Mouse (Mus musculus) cerebellum, postnatal 36 days (tissue): ENCODE results near the gene Nedd8.

ENCODE experiments used
- DNase-seq, 2 experiments: peaks; one replicate each; pipeline ENCODE4 v3.0.0; 2021 to 2022; ENCODE audit warnings: mixed read lengths in 2 of 2

The Nedd8 gene

DNA sequence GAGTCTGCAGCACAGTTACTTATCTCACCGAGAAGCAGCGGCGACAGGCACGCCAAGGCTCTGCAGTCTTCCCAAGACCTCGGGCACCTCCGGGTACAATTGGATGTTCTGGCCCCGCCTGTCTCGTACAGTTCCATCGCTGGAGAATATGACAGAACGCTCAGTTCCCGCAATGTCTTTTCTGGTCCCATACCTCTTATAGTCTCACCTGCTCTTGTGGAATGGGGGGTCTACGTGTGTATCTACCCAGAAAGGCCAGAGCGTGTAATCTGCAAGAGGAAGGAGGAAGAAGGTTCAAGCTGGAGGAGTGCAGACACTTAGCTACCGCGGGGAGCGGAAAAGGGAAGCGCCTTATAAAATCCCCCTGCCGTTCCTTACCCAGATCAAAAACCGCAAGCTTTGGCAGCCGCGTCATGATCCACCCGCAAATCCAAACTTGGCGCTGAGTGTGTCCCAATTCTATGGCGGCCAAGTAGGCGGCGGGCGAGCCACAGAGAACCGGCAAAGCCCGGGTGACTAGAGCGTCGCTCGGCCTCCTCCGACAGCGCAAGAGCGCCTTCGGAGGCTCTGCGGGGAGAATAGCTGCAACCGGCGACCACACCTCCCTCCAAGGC, 11.9 kb downstream of the Nedd8 start, which contains the start of gene Mdp1:
Gene Mdp1 (minus strand): TSS at position 549 of the 614 bp plus-strand sequence.
- DNase-seq, result peak; percentile 79

DNA sequence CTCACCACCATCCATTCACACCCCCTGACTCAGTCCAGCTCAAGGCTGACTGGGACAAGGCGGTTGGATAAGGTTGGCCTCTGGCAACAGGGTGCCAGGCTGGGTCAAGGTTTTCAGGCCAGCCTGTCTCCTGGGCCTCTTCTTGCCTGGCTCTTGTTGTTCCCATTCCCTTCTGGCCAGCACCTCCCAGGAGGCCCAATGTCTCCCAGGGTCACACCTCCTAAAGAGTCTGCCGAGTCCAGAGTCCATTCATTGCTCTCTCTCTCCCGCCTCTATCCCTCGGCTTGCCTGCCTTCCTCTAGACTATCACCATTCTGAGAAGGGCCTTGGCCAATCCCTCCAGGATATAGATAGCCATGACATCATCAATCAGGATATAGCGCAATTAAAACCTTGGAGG, 13.9 kb downstream of the Nedd8 start:
- DNase-seq, result no peak

DNA sequence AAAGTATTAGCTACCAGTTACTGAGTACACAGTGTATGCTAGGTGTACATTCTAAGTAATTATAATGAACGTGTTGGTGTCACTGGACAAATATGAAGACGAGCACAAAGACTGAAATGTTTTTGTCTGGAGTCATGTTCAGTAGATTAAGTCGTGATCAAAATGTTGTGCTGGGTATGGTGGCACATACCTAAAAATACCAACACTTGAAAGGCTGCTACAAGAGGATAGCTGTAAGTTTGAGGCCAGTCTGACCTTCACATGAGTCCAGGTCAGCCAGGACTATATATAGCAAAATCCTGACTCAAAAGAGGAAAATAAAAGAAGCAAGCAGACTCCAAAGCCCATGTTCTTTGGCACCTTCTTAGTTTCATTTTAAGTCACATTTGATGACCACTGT, 15.0 kb downstream of the Nedd8 start:
- no peak for DNase-seq

DNA sequence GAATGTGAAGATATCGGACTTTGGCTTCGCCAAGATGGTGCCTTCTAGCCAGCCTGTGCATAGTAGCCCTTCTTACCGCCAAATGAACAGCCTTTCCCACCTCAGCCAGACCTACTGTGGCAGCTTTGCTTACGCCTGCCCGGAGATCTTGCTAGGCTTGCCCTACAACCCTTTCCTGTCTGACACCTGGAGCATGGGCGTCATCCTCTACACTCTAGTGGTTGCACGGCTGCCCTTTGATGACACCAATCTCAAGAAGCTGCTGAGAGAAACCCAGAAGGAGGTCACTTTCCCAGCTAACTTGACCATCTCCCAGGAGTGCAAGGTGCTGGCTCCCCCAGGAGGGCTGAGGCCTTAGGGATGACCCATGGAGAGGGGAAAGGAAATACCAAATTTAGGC, 20.4 kb downstream of the Nedd8 start:
- DNase-seq, result no peak

DNA sequence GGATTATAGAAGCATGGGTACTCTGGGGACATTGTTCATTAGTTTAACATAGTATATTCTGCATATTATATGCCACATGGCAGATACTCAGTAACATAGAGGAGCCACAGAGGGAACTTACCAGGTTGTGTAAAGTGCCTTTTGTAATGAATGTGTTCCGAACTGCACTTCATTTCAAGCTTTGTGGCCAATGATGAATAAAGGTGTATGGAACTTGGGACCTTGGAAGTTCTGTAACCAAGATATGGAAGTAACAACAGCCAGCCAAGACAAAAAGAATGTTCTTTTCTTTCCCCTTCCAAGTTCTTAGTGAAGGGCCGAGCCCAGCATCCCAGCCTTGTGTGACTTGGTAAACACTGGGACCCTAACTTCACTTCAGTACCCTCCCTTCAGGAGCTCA, 22.0 kb downstream of the Nedd8 start, which contains the start of gene Tssk4:
Gene Tssk4 (plus strand): TSS at position 301 of the 400 bp plus-strand sequence.
- no peak for DNase-seq

DNA sequence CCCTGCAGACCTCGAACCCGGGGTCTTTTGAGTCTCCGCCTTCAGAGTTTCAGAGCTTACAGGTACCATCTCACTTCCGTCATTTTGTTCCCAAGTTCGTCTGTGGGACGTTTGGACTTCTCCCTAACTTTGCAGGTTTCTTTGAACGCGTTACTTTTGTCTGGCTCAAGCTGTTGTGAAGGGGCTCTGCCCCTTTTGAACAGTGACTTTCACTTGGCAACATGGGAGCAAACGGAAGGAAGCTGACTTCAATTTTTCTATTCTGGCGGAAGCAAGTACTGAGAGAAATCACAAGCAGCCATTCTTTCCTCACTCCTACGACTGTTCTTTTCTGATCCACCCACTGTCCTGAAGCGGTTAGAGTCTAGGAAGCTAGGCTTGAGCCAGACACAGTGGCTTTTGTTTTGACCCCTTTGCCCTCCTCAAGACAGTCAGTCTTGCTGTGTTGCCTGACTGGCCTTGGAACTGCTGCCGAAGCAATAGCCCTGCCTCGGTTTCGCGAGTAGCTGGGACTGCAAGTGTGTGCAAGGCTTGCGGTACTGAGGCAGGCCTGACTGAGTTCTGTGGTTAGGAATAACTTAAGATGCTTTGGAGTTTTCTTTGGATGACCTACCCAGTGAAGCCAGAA, 27.5 kb downstream of the Nedd8 start:
- DNase-seq, result no peak

DNA sequence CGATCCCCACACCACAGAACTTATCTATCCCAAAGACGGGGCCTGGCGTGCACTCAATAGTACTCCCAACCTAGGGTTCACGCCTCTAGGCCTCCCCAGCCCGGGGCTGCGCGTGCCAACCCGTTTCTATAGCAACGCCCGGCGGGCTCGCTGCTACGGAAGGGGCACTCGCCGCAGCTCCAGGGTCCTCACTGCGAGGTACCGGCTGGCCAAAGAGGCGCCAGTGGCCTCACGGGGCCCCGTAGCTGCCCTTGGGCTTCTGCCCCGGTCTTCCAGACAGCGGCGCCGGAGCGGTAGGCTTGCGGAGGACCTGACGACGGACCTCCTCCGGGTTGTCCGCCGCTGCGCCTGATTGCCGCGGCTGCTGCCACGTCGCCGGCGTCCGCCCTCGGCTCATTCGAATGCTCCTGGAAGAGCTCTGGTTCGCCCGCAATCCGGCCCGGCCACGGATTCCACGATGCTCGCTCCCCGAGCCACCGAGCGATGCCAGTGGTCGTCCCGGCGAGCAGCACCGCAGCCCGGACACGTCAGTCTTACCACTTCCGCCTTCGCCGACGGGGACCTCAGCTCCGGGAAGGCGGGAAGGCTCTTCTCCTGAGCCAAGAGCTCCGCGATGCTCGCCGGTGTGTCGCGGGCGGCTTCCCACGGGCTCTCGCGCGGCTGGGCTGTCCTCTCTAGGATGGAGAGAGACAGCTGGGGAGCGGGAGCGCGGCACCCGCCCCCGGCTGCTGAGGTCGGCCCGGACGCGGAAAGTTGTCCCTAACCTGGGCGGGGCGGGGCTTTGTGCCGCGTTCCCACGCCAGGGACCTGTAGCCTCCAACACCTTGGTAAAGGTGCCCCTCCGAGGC, 28.6 kb downstream of the Nedd8 start, which contains the start of gene Tm9sf1:
Gene Tm9sf1 (minus strand): TSS at position 747 of the 848 bp plus-strand sequence.
- DNase-seq, result peak; percentile 83 to 88

DNA sequence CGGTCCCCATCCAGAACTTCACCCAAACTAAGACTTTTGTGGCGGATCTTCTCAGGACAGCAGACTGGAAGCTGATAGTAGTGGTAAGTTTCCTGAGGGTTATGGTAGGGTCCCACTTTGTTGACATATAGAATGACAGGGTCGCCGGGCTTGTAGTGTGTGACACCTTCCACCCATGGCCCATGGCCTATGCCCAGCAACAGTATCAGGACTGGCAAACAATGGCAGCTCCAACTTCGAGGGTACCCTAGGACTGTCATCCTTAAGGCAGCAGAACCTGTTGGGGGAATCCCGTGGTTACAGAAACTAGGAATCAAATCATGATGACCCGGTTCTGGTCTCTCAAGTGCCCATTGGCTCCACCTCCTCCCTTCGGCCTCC, 29.3 kb downstream of the Nedd8 start:
- DNase-seq, result no peak

DNA sequence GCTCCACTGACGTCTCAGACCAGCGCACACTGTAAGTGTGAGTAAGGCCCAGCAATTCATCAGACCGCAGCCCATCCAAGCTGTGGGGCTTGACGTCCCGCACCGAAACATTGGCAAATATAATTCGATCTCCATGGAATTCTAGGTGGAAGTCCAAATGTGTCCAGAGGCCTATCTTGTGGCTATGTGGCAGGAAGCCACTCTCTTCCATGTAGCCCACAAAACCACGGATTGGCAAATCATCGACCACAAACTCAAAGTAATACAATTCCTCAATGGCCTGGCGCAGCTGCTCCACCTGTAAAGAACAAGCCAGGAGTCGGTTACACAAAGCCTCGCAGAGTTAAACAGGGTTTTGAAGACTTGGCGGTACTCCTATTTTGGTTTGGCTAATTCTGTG, 30.6 kb downstream of the Nedd8 start:
- DNase-seq, result no peak

DNA sequence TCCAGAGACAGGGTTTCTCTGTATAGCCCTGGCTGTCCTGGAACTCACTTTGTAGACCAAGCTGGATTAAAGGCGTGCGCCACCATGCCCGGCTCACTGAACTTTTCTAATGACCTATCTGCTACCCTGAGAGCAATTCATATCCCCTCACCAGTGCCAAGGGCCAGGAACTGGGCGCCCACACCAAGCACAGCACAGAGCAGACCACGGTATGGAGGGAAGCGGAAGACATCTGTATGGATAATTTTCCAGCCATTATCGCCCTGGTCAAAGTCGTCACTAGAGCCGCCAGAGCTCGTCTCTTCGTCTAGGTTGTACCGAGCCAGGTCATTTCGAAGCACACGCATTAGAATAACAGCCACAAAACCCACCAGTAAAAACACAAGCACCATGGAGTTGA, 31.1 kb downstream of the Nedd8 start:
- no peak for DNase-seq

DNA sequence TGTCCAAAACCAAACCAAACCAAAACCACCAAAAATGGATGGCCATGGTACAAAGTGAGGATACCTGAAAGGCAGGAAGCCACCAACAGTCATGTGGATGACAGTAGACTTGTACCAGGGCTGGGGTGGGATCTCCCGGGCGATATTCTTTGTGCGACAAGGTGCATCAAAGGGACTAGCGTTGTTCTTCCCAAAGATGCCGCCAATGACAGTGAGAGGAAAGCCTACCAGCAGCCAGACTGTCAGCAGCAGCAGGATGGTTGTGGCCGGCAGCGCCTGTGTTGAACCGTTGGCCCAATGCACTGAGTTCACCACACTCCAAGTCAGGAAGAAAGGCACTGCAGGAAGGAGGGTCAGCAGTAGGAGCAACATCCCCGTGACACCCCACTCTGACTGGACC, 34.1 kb downstream of the Nedd8 start, which contains the start of gene Gm49378:
Gene Gm49378 (minus strand): TSS at position 101 of the 400 bp plus-strand sequence.
- no peak for DNase-seq

DNA sequence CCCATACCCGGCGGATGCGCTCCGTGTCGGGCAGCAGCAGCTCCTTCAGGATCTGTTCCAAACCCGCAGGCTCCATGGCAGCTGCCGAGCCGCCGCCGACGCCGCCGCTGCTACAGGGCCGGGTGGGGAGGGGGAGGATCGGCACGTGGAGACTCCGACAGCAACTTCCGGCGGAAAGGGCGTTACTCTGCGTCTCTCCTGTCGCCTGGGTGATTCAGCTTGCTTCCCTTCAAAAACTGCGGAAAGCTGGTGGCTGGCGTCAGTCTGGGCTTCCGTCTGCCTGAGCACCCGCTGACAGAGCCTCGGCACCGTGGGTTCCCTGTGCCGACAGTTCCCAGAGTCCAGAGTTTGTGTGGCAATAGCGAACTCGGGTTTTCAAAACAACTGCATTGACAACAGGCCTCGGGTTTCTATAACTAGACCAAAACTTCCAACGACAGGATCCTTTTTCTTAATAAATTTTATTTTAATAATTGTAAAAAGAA, 36.4 kb downstream of the Nedd8 start, which contains the start of gene Ipo4:
Gene Ipo4 (minus strand): TSS at position 435 of the 485 bp plus-strand sequence.
- DNase-seq, result peak; percentile 85

DNA sequence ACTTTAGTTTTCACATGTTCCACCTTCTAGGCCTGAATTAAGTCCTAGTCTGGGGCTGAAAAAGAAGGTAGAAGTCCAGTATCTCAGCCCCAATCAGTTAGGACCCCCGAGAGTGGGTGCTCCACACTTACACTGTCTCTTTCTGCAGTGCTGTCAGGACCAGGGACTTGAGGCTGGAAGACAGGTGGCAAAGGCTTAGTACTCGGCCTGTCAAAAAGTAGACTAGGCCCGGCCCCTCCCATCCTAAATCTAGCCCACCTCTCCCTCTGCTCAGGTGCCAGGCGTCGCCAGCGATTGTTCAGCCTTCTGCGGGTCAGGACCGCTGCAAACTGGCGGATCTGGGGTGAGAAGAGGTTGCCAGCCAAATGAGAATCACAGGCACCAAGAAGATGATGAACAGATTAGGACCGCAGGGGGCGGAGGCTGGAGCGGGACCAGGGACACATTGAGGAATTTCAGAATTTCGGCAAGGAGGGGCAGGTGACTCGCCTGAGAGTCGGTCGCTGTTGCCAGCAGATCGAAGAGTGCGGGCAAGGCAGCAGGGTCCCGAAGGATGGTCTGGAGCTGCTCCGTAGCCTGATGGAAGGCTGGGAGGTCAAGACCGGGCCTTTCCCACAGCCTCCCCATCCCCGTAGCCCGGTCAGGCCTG, 36.9 kb downstream of the Nedd8 start:
- peak; percentile 63 to 64 for DNase-seq

DNA sequence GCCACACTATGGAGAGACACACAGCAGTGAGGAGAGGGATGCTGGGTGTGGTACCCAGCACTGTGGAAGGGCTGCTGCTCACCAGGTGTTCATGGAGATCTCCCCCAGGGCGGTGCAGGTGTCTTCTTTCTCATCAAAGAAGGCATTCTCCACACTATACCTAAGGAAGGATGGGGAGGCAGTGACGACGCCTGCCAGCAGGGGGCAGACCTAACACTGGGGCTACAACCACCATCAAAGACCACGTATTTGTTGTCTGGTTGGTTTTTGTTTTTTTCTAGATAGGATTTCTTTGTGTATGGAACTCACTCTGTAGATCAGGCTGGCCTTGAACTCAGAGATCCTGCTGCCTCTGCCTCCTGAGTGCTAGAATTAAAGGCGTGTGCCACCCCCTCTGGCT, 42.6 kb downstream of the Nedd8 start:
- peak; percentile 28 to 32 for DNase-seq

DNA sequence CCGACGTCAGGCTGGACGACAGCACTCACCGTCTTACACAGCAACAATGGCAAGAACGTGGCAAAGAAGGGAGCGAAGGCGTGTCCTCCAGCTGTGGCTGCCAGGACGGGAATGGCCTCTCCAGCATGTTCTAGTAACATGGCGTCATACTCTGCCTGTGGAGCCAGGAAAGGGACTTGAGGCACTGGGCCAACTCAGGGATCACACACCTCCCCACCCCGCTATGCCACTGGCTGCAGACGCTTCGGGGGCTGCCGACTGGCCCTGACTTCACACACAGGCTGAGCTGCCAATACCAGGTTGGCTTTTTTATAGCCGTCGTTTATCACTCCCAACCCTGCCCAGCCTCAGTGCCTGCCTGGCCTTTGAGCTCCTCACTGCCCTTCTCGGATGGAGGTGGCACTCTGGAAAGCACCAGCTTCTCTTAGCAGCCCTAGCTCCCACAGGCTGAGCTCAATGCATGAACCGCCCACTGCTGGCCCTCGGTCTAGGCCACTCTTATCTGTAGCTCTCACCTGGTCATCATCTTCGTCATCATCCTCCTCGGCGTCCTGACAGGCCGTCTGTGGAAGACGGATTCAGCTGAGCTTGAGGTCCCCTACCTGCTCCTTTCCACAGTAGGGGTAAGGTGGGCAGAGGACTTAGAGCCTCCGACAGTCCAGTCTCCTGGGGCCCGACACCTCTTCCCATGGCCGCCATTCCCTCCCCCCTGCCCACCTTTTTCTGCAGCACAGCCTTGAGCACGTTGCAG, 43.7 kb downstream of the Nedd8 start:
- DNase-seq, result no peak

DNA sequence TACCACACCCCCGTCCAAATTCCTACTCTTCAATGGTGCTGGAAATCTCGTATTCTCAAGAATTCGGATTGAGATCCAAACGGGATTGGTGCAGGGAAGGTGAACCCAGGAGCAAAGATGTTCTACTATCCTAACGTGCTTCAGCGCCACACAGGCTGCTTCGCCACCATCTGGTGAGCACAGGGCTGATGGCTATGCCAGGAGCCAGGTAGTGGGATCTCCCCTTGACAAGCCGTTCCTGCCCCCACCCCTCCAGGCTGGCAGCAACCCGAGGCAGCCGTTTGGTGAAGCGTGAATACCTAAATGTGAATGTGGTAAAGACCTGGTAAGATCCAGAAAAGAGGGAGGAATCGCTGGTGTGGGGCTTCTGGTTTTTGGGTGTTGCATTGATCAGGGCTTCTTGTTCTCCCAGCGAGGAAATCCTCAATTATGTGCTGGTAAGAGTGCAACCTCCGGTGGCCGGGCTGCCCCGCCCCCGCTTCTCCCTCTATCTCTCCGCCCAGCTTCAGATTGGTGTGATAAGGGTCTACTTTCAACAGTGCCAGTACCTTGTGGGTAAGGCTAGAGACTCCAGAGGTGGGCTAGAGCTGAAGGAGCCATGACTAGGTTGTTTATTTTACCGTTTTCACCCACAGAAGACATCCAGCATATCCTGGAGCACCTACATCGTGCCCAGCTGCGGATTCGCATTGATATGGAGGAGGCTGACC, 53.3 kb downstream of the Nedd8 start:
- DNase-seq, result peak; percentile 42 to 50

DNA sequence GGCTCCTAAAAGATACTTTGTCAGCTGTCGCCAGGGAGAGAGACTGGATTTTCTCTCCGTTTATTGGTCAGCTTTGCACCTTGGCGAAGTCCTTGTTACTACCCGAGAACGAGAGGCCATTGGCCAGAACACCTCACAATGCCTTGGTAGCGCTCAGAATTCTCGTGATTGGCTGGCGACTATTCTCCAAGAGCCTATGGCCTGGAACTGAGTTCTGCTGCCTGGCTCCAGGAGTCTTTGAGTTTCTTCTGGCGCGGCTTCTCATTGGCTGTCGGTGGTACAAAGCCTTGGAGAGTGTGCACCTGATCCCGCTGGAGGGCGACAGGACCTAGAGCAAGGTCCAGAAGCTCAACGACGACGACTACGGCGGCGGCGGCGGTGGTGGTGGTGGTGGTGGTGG, 54.1 kb downstream of the Nedd8 start, which contains the start of gene Rec8:
Gene Rec8 (plus strand): TSS at position 216 of the 400 bp plus-strand sequence.
- peak; percentile 69 to 73 for DNase-seq

DNA sequence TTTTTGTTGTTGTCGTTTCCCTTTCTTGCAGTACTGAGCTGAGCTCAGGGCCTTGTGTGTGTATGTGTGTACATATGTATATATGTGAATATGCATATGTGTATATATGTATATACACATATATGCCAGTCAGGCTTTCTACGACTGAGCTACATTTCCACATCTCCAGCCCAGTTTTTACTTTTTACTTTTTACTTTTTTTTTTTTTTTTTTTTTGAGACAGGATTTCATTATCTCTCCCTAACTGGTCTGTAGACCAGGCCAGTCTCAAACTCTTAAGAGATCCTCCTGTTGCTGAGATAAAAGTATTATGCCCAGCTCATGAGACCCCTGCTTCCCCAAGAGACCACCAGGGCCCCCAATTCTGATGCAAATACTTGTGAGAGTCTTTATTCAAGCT, 55.1 kb downstream of the Nedd8 start:
- DNase-seq, result no peak

DNA sequence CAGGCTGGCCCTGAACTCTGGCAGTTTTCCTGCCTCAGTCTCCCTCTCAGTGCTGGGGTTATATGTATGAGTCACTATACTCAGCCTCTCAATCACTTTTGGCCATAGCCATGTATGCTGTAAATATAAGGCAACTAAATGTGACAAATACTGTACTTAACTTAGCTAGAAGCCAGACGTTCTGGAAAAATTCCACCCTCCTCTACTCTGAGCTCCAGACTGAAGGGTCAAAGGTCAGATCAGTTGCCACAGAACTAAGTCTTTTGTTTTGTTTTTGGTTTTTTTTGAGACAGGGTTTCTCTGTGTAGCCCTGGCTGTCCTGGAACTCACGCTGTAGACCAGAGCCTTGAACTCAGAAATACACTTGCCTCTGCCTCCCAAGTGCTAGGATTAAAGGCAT, 56.0 kb downstream of the Nedd8 start:
- no peak for DNase-seq

DNA sequence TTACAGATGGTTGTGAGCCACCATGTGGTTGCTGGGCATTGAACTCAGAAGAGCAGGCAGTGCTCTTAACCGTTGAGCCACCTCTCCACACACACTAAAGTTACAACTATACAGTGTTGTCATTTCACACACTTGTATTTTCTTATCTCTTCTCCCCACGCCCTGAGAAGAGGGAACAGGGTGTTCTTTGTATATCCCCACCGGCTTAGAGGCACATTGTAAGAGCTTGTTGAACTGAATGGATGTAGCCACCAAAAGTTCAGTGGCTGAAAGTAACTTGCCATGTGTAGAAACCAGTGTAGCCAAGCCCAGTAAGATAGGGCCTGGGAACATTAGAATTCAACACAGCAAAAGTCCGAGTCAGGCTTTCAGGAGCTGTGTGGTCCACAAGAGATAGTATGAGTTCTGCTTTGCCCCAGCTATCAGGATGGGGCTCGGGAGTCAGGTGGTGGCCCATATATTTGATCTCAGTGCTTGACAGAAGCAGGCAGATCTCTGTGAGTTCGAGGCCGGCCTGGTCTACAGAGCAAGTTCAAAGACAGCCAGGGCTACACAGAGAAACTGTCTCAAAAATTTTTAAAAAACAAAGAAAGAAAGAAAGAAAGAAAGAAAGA, 57.3 kb downstream of the Nedd8 start:
- DNase-seq, result no peak

DNA sequence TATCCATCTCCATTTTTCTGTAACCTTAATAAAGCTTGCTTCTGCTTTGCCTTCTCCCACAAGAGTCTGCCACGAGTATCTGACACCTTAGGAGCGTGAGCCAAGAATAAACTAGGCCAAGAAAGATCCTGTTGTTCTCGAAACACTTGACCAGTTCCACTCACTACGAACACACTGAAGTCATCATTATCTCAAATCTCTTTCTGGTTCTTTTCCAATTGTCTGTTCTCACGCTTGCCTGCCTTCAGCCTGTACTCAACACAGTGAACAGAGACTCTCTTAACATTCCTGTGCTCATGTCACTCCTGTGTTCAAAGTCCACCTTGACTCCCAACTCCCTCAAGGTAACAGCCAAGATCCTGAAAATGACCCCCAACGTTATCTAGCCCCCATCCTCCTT, 58.6 kb downstream of the Nedd8 start:
- no peak for DNase-seq
